Mouse (Mus musculus) induced T-regulatory cell, adult 2 months (primary cell): ENCODE data around the gene Vamp8.

Experiments
- DNase-seq: peaks from one replicate; pipeline ENCODE4 v3.0.0-alpha.2; 2012; ENCODE audit warnings: low read depth

The Vamp8 gene

DNA sequence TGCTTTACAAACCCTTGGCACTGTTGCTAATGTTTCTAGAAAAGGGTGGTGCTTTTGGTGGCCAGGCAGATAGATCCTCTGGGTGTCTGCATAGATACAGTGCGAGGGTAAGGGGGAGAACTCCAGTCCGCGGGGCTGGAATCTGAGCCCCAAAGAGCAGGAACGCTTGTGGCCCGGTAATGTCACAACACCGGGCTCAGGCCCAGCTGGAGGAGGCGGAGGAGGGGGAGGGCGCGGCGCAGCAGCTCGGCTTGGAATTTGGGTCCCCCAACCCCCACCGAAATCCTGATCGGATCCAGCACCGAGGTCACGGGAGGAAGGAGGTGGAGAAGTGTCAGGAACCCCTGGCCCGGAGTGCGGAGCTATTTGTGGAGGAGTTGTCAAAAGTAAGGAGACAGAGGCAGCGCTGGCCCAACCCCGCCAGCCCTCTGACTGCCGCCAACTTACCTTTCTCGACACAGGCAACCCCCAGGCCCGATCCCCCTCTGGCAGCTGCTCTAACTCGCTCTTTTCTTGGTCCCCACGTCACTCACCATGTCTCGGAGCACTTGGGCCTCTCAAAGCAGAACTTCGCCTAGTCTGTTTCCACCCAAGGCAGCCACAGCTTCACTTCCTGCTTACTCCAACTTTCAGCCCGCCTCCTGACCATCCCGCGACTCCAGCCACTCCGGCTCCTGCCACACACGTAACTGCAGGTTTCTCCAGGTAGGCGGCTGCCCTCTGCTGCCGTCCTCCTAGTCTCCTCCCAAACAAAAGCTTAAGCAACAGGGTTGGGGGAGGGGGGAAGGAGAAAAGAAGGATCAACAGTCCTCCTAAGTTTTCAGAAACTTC lies at the start of gene Vamp8:
Gene Vamp8, minus strand, starts transcription at position 763 of the 831 bp plus-strand sequence.
- DNase-seq, result peak; percentile 81

DNA sequence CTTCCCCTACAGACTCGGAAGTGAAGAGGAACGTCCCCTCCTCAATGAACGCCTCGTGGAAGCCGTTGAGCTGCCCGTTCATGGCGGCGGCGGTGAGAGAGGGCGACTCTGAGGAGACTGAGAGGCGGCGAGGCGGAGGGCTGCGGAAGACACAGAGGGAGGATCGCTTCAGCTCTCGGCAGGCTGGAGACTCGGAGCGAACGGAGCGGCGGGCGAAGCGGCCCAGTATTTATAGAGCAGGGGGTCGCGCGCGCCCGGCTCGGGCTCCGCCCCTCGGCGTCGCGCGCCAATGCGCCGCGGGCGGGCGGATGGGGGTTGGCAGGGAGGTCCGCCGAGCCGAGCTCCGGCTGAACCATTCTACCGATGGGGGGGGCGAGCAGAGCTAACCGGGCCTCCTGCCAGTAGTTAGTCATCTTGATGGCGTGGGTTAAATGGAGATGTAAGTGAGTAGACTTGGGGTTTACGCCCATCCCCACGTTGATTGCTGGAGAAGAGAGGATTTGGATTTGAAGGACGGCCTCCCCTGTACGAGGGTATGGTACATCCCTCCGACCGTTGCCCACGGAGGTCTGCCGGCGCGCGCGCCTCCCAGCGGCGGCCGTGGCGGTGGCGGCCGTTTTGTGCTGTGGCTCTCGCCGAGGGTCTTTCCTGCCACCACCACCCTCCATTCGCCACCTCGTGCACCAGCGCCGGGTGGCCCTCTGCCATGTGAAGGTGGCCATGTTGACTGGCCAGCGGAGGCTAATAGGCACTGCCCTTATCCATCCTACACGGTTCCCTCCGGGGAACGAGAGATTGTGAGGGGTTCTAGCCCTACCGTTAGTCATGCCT lies 49.1 kb upstream of the Vamp8 start, which contains the start of gene Mat2a:
Gene Mat2a, minus strand, starts transcription at position 204 of the 831 bp plus-strand sequence.
- DNase-seq, result peak; percentile 94

DNA sequence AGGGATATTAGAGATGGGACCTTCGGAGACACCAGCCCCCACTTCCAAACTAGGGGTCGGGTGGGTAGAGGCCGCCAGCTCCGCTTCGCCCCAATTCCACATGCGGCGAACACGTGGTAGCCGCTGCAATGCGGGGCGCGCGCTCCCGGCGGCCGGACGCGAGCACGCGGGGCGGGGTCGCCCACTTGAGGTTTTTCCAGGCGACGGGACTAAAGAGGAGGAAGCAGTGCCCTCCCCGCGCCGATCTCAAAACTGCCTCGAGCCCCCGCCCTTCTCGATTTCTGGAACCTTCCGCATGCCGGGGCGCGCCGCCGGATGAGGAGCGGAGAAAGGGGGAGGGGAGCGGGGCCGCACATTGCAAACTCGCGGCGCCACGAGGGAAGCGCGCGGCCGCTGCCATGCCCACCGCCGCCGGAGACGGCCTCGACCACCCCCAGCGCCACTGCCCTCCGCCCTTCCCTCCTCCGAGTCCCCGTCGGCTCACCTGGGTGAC lies 48.4 kb upstream of the Vamp8 start:
- DNase-seq, result peak; percentile 90

DNA sequence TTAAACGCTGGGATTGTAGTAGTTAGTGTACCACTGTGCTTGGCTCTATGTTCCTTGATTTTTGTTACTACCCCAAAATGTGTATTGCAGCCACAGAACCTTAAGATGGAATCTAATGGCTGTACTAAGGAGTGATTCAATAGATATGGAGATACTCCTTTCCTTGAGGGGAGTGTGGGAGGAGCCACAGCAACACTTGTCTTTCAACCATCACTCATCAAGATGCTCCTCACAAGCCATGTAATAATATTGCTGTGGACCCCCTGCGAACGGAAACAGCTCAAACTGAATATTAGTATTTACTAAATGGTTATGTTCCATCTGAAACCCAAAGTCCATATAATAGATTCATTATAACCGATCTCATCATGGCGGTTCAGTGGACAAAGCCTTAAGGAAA lies 47.7 kb upstream of the Vamp8 start:
- no peak for DNase-seq

DNA sequence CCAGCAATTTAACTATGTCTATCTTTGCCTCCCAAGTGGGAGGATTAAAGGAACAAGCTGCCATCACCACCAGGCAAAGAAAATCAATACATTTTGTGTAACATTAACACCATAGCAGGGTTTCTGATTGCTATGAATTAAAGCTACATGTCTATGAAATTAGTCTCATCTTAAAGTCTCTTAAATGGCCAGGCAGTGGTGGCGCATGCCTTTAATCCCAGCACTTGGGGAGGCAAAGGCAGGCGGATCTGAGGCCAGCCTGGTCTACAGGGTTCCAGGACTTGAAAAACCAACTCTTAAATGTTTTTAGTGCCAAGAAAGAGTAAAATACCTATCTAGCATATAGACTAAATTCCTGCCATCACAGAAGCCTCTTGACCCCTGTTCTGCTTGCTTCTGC lies 41.6 kb upstream of the Vamp8 start:
- no peak for DNase-seq

DNA sequence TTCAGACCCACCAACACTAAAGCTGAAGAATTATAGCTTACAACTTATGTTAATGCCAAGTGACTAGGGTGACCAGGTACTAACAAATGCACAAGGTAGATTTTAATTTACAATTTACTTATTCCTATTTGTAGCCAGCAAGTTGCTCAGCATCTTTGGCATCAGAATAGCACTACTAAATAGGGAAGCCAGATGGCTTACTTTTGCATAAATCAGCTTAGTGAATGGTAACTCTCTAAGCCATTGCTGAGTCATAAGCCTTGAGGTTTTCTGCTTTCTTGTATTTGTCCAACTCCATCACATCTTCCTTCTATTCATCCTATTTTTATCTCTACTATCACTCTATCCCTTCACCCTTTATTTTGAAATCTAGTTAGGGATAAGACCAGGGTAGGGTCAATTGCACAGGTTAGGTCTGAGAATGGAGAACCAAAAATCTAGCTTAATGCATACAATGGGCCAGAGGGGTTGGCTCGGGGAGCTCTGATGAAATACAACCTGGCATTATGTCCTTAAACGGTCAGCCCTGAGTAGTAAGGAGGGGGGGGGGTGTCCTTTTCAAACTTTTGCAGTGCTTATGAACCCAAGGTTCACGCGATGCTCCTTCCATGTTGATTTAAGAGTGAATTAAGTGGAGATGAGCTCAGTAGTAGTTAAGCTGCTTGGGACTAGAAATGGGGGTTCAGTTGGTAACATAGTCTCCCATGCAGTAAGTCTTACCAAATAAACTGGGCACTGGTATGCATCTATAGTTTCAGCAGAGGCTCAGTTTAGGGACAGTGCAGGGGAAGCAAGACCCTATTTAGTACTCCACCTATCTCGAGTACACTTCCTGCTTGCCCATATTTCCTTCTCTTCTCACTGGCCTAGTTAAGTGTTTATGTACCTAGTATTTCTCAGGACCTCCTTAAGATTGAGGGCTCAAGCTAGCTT lies 40.8 kb upstream of the Vamp8 start:
- no peak for DNase-seq

DNA sequence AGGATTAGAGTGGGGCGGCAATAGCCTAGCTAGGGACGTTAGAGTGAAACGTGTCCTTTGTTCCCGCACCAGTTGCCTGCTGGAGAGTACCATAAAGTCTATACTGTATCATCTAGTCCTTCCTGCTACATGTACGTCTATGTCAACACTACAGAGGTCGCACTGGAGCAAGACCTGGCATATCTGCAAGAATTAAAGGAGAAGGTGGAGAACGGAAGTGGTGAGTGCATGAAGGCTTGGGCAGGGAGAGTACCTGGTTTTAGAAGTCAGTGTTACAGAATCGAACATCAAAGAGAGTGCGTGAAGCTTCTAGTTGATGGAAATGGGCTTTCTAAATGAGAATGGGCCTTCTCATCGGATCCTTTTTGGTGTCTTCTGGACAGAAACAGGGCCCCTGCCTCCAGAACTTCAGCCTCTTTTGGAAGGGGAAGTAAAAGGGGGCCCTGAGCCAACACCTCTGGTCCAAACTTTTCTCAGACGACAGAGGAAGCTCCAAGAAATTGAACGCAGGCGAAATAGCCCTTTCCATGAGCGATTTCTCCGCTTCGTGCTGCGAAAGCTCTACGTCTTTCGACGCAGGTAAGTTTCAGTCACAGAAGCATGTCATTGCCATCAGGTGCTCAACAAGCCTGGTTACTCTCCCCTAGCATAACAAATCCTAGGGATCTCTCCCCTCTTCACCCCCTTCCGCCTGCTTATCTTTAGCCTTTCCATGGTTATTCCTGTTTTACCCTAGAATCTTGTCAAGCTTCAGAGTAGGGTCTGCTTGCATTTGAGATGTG lies 38.7 kb upstream of the Vamp8 start:
- peak; percentile 54 for DNase-seq

DNA sequence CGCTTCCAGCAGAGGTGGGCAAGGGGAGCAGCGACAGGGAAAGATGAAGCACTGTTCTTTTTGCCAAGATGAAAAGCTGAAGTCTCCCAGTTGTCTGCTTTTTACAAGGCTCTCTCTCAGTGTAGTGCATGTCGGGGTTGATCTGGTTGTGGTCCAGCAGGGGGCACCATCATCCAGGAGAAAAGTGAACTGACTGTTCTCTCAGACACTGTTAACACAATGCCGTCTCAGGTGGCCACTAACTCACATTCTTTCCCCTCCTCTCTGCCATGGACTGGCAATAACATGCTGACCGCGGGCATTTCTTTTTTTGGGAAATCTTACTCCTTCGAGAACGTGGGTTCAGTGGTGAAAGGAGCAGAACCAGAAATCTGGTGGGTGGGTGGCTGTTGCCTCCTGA lies 37.5 kb upstream of the Vamp8 start:
- peak; percentile 90 for DNase-seq

DNA sequence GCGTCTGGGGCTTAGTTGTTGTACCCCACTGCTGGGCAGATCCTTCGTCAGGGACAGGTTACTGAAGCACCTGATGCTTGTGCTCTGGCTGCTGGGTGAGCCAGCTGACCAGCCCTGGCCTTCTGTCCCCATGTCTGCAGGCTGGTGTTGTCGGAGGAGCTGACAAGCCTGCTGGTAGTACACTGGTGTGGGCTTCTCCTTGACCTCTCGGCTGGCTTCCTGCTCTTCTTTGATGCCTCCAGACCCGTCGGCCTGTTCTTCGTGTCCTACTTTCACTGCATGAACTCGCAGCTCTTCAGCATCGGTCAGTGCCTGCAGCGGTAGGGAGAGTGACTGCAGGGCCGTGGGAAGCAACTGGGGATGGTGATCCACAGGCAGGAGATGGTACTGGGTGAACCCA lies 35.1 kb upstream of the Vamp8 start:
- DNase-seq, result no peak

DNA sequence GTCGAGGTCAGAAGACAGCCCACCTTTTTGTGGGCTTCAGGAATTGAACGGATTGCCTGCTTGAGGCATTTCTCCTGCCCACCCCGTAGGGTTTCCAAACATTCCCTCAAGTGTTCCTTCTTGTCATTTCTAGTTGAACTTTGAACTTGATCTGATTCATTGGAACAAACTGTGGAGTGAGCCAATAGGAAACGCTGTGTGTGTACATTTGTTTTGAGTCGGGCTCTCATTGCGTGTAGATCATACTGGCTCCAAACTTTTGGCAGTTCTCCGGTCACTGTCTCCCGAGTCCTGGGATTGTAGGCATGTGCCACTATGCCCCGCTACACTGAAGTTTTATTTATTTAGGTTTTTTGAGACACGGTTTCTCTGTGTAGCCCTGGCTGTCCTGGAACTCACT lies 30.4 kb upstream of the Vamp8 start:
- DNase-seq, result no peak

DNA sequence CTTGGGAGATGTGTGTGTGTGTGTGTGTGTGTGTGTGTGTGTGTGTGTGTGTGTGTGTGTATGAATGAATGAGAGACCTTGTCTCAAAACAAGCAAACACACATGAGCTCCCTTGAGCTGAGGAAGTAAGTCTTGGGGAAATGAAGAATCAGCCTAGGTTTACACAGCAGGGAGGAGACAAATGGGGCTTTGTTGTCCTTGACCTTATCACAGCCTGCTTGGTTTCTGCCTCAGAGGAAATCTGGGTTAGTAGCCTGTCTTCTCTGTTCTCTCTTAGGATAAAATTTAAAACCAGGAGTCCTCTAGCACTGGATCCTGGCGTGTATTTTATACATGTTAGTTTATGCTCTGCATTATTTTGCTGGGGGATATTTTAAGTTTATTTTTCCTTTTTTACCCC lies 29.3 kb upstream of the Vamp8 start:
- no peak for DNase-seq

DNA sequence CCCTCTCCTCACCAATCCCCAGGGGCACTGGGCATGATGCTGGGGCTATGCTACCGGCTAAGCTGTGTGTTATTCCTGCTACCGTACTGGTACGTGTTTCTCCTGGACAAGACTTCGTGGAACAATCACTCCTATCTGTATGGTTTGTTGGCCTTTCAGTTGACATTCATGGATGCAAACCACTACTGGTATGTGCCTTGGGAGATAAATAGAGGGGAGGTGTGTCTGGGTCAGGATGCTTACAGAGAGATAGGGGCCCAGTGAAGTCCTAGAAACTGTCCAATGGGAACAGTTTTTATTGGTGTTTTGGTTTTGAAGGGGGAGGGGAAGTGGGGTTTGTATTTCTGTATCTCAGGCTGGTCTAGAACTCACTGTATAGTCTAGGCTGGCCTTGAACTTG lies 27.8 kb upstream of the Vamp8 start:
- DNase-seq, result no peak

DNA sequence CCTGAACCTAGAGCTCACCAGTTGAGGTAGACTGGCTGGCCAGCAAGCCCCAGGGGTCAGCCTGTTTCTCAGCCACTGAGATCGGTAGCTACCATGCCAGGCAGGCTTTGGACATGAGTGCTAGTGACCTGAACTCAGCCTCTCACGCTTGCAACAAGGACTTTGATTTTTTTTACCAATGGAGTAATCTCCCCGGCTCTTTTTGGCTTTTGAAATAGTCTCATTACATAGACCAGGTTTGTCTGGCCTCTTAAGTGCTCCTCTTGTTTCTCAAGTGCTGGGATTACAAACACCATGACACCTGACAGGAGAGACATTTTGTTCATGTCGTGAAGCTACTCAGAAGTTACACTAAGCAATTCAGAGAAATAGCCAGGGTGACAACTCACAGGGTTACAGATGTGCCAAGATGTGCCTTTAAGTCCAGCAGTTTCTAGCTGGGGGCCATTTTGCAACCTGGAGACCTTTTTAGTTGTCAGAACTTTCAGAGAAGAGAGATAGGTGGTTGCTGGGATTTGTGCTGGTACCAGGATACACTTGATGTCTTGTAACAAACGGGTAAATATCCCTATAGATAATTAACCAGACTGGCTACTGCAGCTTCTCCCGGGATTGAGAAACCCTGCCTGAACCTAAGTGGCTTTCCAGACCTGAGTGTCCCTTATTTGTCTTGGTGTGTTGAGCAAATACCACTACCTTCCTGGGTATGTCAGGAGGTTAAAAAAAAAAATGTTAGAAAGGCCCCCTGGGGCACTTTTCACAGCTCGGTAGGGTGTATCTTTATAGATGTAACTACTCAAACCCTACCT lies 25.7 kb upstream of the Vamp8 start:
- DNase-seq, result no peak

DNA sequence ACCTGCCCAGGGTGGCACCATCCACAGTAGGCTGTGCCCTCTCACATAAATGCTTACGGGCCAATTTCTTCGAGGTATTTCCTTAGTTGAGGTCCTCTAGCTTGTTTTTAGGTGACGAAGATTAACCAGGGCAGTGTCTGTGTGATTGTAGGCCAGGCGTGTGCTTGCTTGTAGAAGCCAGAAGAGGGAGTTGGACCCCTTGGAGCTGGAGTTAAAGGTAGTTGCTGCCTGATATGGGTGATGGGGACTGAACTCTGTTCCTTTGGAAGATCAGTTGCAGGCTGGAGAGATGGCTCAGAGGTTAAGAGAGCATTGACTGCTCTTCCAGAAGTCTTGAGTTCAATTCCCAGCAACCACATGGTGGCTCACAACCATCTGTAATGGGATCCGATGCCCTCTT lies 24.7 kb upstream of the Vamp8 start:
- peak; percentile 31 for DNase-seq

DNA sequence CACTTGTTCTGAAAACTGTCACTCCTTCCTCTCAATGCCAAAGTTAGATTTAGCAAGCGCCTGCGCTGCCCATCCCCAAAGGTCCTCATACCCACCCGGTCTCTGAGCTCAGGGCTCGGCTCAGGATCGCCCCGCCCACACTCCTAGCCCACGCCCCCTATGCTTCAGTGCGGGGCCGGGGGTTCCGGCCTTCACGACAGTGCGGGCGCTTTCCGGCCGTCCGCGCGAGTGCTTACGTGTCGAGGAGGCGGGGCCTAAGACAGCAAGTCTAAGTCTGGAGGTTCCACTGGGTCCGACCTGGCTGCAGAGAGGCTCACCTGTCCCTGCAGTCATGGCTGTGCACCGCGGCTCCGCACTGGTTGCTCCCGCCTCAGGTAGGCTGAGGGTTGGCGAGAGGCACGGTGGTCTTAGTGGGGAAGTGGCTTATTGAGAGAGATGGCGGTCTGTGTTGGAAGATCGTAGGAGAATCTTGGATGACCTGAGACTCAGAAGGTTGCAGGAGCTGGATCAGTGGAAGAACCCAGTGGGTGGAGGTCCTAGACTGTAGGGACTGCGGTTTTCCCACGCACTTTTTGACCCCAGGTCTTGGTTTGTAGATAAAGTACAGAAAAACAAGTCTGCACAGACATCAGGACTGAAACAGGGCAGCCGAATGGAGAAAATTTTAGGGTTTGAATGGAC lies 23.7 kb upstream of the Vamp8 start, which contains the start of gene Ggcx:
Gene Ggcx, plus strand, starts transcription at position 233 of the 681 bp plus-strand sequence.
- peak; percentile 98 for DNase-seq

DNA sequence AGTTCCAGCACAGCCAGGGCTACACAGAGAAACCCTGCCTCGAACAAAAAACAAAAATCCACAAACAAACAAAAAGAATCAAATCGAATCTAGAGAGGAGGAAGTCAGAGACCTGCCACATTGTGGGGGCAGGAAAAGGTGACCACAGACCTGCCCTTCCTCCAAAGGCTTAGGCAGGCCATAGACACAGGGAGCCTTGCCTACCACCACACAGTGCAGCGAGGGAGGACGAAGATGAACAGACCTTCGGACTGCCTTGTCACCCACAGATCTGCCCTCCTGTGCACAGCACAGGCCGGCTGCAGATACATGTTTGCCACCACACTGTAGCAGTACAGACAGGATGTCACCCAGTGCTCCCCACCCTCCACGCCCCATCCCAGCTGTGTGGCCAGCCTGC lies 20.0 kb upstream of the Vamp8 start:
- DNase-seq, result peak; percentile 49

DNA sequence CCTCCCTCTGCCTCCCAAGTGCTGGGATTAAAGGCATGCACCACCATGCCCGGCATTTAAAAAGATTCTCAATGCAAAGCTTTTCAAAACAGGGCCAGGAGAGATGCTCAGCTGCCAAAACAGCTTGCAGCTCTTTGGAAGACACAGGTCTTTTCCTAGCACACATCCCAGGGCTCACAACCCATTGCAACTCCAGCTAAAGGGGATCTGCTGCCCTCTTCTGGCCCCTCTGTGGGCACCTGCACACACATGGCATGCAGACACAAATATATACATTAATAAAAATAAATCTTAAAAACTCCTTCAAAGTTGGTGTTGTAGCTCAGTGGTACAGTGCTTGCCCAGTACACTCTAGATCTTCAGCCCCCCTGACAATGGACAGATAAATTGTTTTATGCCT lies 19.5 kb upstream of the Vamp8 start:
- peak; percentile 53 for DNase-seq

DNA sequence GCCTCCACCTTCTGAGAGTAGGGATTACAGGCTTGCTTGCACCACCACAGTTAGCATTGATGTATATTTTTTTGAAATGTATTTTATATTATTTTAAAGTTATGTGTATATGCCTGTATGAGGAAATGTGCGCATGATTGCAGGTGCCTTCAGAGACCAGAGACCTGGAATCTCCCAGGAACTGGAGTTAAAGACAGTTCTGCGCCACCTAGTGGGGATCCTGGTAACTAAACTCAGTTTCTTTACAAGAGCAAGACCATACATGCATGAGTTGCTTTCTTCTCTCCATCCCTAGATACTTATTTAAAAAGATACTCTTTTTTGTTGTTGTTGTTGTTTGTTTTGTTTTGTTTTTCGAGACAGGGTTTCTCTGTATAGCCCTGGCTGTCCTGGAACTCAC lies 19.1 kb upstream of the Vamp8 start:
- peak; percentile 90 for DNase-seq

DNA sequence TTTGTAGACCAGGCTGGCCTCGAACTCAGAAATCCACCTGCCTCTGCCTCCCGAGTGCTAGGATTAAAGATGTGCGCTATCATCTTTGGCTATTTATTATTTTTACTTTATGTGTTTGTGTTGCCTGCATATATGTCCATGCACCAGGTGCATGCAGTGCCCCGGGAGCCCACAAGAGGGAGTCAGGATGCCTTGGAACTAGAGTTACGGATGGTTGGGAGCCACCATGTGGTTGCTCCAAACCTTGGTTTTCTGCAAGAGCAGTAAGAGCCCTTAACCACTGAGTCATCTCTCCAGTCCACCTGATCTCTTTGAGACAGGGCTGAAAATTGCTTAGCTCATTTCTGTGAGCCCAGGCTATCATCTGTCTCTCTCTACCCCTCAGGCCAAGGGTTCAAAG lies 16.6 kb upstream of the Vamp8 start:
- DNase-seq, result peak; percentile 96

DNA sequence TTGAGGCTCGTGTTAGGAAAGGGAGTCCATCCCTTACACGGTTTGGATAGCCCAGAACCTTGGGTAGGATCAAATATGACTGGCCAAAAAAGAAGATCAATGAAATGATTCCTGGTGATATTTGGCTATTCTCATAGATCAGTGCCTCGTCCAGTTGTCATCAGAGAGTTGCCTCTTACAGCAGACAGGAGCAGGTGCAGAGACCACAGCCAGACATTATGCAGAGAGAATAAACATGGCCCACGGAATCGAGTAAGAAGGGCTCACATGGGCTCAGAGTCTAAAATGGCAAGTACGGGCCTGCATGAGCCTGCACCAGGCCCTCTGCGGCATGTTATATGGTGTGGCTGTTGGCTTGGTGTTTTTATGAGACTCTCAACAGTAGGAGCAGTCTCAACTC lies 14.9 kb upstream of the Vamp8 start:
- no peak for DNase-seq
